Mouse (Mus musculus) midbrain, postnatal 0 days (tissue): ENCODE results near the gene Nkpd1. TPM values are rescaled to one million over a fixed set of nuclear protein-coding genes. Genes with fewer than 3 reads are reported as not detected.

ENCODE experiments used
- ATAC-seq: fragments of 200-750 bp; cut with Nextera tagmentation; 2 replicates; pipeline ENCODE4 v1.8.0; 2017; ENCODE audit warnings: moderate number of reproducible peaks, mild to moderate bottlenecking, moderate TSS enrichment, moderate library complexity; ENCODE audit not compliant: low FRiP score
- DNase-seq: peaks from one replicate; pipeline ENCODE4 v3.0.0-alpha.2; 2015; ENCODE audit warnings: low spot score
- H3K27ac ChIP-seq: fragments of 300-500 bp; sonication (generic); 2 replicates; pipeline ENCODE4 v1.5.1; 2014; ENCODE audit warnings: low read depth, mild to moderate bottlenecking, low read length, mixed read lengths
- H3K27me3 ChIP-seq: fragments of 300-500 bp; sonication (generic); 2 replicates; pipeline ENCODE4 v1.6.1; 2014; ENCODE audit warnings: low read length, control low read depth, mixed read lengths; ENCODE audit not compliant: insufficient read depth
- H3K36me3 ChIP-seq: fragments of 300-500 bp; sonication (generic); 2 replicates; pipeline ENCODE4 v1.6.1; 2014; ENCODE audit warnings: low read length, control low read depth, mixed read lengths; ENCODE audit not compliant: insufficient read depth
- H3K4me1 ChIP-seq: fragments of 300-500 bp; sonication (generic); 2 replicates; pipeline ENCODE4 v1.6.1; 2014; ENCODE audit warnings: mild to moderate bottlenecking, control low read depth, antibody characterized with exemption, low read length, mixed read lengths; ENCODE audit not compliant: insufficient read depth
- H3K4me2 ChIP-seq: fragments of 300-500 bp; sonication (generic); 2 replicates; pipeline ENCODE4 v1.6.1; 2014; ENCODE audit warnings: low read depth, mild to moderate bottlenecking, low read length, mixed read lengths; ENCODE audit not compliant: poor library complexity, severe bottlenecking
- H3K4me3 ChIP-seq: fragments of 300-500 bp; sonication (generic); 2 replicates; pipeline ENCODE4 v1.5.1; 2014; ENCODE audit warnings: low read depth, mild to moderate bottlenecking, low read length, moderate library complexity
- H3K9ac ChIP-seq: fragments of 300-500 bp; sonication (generic); replicated peaks from 2 replicates; pipeline ENCODE4 v1.6.1; 2014; ENCODE audit warnings: mild to moderate bottlenecking, low read length, moderate library complexity, mixed read lengths; ENCODE audit not compliant: poor library complexity, severe bottlenecking
- H3K9me3 ChIP-seq: fragments of 300-500 bp; sonication (generic); 2 replicates; pipeline ENCODE4 v1.6.1; 2016; ENCODE audit warnings: low read length, control low read depth
- CTCF ChIP-seq: IDR thresholded peaks from 2 replicates; pipeline ENCODE4 v1.5.1; 2016; ENCODE audit warnings: antibody characterized with exemption, mild to moderate bottlenecking
- WGBS: fragments of 180-500 bp; shearing (Covaris S2); extraction: QIAGEN DNeasy Blood & Tissue Kit; methylation state at CpG from one replicate; pipeline ENCODE4 v1.1.7; 2014; 5-methylcytosine and 5-hydroxymethylcytosine counted together
- polyA plus RNA-seq: library from polyadenylated mRNA; unstranded; fragments of >200 nt; fragmentation: Nextera tagmentation; extraction: Ambion mirVana; gene quantifications from 2 replicates; pipeline ENCODE4 v1.2.1, GENCODE M21; 2015
- total RNA-seq: library from RNA; depleted of rRNA; stranded (reverse); fragments of >200 nt; gene quantifications from 2 replicates; pipeline ENCODE4 v1.2.3, GENCODE M21; 2014; rRNA removed

The Nkpd1 gene
- total and polyA plus RNA-seq, 2 experiments from 2014 or later = 1.6 to 2.3 TPM

GRCm38 (mm10) chr7:19564455-19564854, 46.8 kb downstream of the Nkpd1 start:
- no peaks in the 10 kb centered on the region for H3K9me3 ChIP-seq
- DNase-seq (no peak), ATAC-seq (no peak)
- TF ChIP-seq CTCF = peak; percentile 38
- H3K27ac ChIP-seq = no peak overlapping the region
- no peak overlapping the region for H3K9ac ChIP-seq
- no peaks in the 10 kb centered on the region for H3K27me3 ChIP-seq
- peaks cover 9% of the 10 kb centered on the region for H3K4me1 ChIP-seq
- H3K36me3 ChIP-seq = peaks cover 23% of the 10 kb centered on the region
- WGBS = 93% methylated on average over 4 of the region's 4 CpGs
- H3K4me2 ChIP-seq = no peak overlapping the region
- no peak overlapping the region for H3K4me3 ChIP-seq

- DNase-seq (no peak), ATAC-seq (no peak)
- H3K9me3 ChIP-seq = no peaks in the 10 kb centered on the region
- H3K27me3 ChIP-seq = no peaks in the 10 kb centered on the region
- H3K4me1 ChIP-seq = no peaks in the 10 kb centered on the region; the same call in 1 of the 2 replicates
- no peak overlapping the region for H3K27ac ChIP-seq
- H3K36me3 ChIP-seq = peaks cover 30% of the 10 kb centered on the region
- no peak overlapping the region for H3K9ac ChIP-seq
- 94% methylated on average over 2 of the region's 2 CpGs for WGBS
- no peak for TF ChIP-seq CTCF
- no peak overlapping the region for H3K4me2 ChIP-seq
- H3K4me3 ChIP-seq = no peak overlapping the region
Measured at GRCm38 (mm10) chr7:19565803-19566202, 48.2 kb downstream of the Nkpd1 start.

GRCm38 (mm10) chr7:19567426-19567825, 49.8 kb downstream of the Nkpd1 start:
- Histone ChIP-seq H3K9ac (no peak overlapping the region), H3K9me3 (no peaks in the 10 kb centered on the region), H3K4me3 (no peak overlapping the region), H3K4me1 (peaks cover 4% of the 10 kb centered on the region), H3K4me2 (no peak overlapping the region), H3K36me3 (peaks cover 30% of the 10 kb centered on the region), H3K27me3 (no peaks in the 10 kb centered on the region), H3K27ac (no peak overlapping the region)
- no peak for TF ChIP-seq CTCF
- no peak for DNase-seq
- 90% methylated on average over 8 of the region's 8 CpGs for WGBS
- ATAC-seq = no peak

- peaks cover 5% of the 10 kb centered on the region for H3K4me1 ChIP-seq
- 87% methylated on average over 3 of the region's 3 CpGs for WGBS
- no peak overlapping the region for H3K27ac ChIP-seq
- TF ChIP-seq CTCF = peak; percentile 17; the same call in 1 of the 2 replicates
- H3K27me3 ChIP-seq = no peaks in the 10 kb centered on the region
- ATAC-seq = no peak
- no peaks in the 10 kb centered on the region for H3K9me3 ChIP-seq
- DNase-seq = no peak
- peaks cover 24% of the 10 kb centered on the region for H3K36me3 ChIP-seq
- no peak overlapping the region for H3K4me2 ChIP-seq
- no peak overlapping the region for H3K4me3 ChIP-seq
- no peak overlapping the region for H3K9ac ChIP-seq
Measured at GRCm38 (mm10) chr7:19569647-19570046, 52.0 kb downstream of the Nkpd1 start.

- H3K9ac ChIP-seq = peak overlapping the region; percentile 80
- TF ChIP-seq CTCF = peak; percentile 22
- peak; percentile 79 for DNase-seq
- peaks cover 20% of the 10 kb centered on the region for H3K27me3 ChIP-seq
- H3K4me1 ChIP-seq = peaks cover 12% of the 10 kb centered on the region
- 0 out of 2 replicates have a peak, but pooled peaks cover 10% of the 10 kb centered on the region for H3K36me3 ChIP-seq
- peak; percentile 90 for ATAC-seq
- peak overlapping the region; percentile 52 for H3K27ac ChIP-seq
- under 1% methylated on average over 51 of the region's 53 CpGs for WGBS
- H3K9me3 ChIP-seq = no peaks in the 10 kb centered on the region
- H3K4me2 ChIP-seq = peak overlapping the region; percentile 79
- H3K4me3 ChIP-seq = peak overlapping the region; percentile 65
Measured at GRCm38 (mm10) chr7:19572926-19573775, 55.5 kb downstream of the Nkpd1 start.

- Histone ChIP-seq H3K27ac (peak overlapping the region; percentile 52; the same call in 1 of the 2 replicates), H3K4me1 (peaks cover 12% of the 10 kb centered on the region), H3K9ac (peak overlapping the region; percentile 80), H3K9me3 (no peaks in the 10 kb centered on the region), H3K36me3 (0 out of 2 replicates have a peak, but pooled peaks cover 10% of the 10 kb centered on the region), H3K4me3 (peak overlapping the region; percentile 65), H3K27me3 (peaks cover 25% of the 10 kb centered on the region), H3K4me2 (peak overlapping the region; percentile 79)
- DNase-seq (no peak), ATAC-seq (peak; percentile 1; the same call in 1 of the 2 replicates)
- 19% methylated on average over 16 of the region's 16 CpGs for WGBS
- TF ChIP-seq CTCF = no peak
Measured at GRCm38 (mm10) chr7:19573776-19574140, 56.1 kb downstream of the Nkpd1 start.

Other genes starting within 250 kb of the Nkpd1 start
- gene Vasp, start 246.0 kb upstream of the Nkpd1 start, total RNA-seq = 50.9 and 56.9 TPM in 2 replicates
- gene Vasp, start 246.0 kb upstream of the Nkpd1 start, polyA plus RNA-seq = 31.4 and 32.3 TPM in 2 replicates
- gene Ppm1n, start 237.8 kb upstream of the Nkpd1 start, total RNA-seq = 1.8 and 2.2 TPM in 2 replicates
- gene Ppm1n, start 237.8 kb upstream of the Nkpd1 start, polyA plus RNA-seq = 1.2 and 1.4 TPM in 2 replicates
- gene Rtn2, start 235.2 kb upstream of the Nkpd1 start, total RNA-seq = 160 and 172 TPM in 2 replicates
- gene Rtn2, start 235.2 kb upstream of the Nkpd1 start, polyA plus RNA-seq = 104 and 107 TPM in 2 replicates
- 0.38 and 0.66 TPM in 2 replicates for gene Fosb, start 207.8 kb upstream of the Nkpd1 start, total RNA-seq
- 0.10 and 0.11 TPM in 2 replicates for gene Fosb, start 207.8 kb upstream of the Nkpd1 start, polyA plus RNA-seq
- gene Ercc1, start 173.1 kb upstream of the Nkpd1 start, total RNA-seq = 50.3 and 71.4 TPM in 2 replicates
- gene Ercc1, start 173.1 kb upstream of the Nkpd1 start, polyA plus RNA-seq = 67.7 and 71.0 TPM in 2 replicates
- 8.7 and 14.0 TPM in 2 replicates for gene Cd3eap, start 158.4 kb upstream of the Nkpd1 start, total RNA-seq
- gene Cd3eap, start 158.4 kb upstream of the Nkpd1 start, polyA plus RNA-seq = 21.5 and 21.6 TPM in 2 replicates
- gene Ppp1r13l, start 158.1 kb upstream of the Nkpd1 start, total RNA-seq = 0.52 and 1.0 TPM in 2 replicates
- gene Ppp1r13l, start 158.1 kb upstream of the Nkpd1 start, polyA plus RNA-seq = 1.5 and 2.0 TPM in 2 replicates
- 63.0 and 68.3 TPM in 2 replicates for gene Ercc2, start 135.8 kb upstream of the Nkpd1 start, total RNA-seq
- 22.9 and 26.6 TPM in 2 replicates for gene Ercc2, start 135.8 kb upstream of the Nkpd1 start, polyA plus RNA-seq
- gene Klc3, start 113.7 kb upstream of the Nkpd1 start, total RNA-seq = 1.2 and 1.9 TPM in 2 replicates
- gene Klc3, start 113.7 kb upstream of the Nkpd1 start, polyA plus RNA-seq = 1.2 and 1.4 TPM in 2 replicates
- 0.38 and 8.2 TPM in 2 replicates for gene Ckm, start 113.1 kb upstream of the Nkpd1 start, total RNA-seq
- 0.21 and 0.25 TPM in 2 replicates for gene Ckm, start 113.1 kb upstream of the Nkpd1 start, polyA plus RNA-seq
- 58.1 and 68.9 TPM in 2 replicates for gene Mark4, start 59.0 kb upstream of the Nkpd1 start, total RNA-seq
- gene Mark4, start 59.0 kb upstream of the Nkpd1 start, polyA plus RNA-seq = 16.2 and 17.0 TPM in 2 replicates
- gene Exoc3l2, start 54.5 kb upstream of the Nkpd1 start, total RNA-seq = 0.28 and 0.49 TPM in 2 replicates
- 1.5 and 1.6 TPM in 2 replicates for gene Exoc3l2, start 54.5 kb upstream of the Nkpd1 start, polyA plus RNA-seq
- 17.8 and 21.4 TPM in 2 replicates for gene Bloc1s3, start 9.5 kb upstream of the Nkpd1 start, total RNA-seq
- 3.9 and 4.2 TPM in 2 replicates for gene Bloc1s3, start 9.5 kb upstream of the Nkpd1 start, polyA plus RNA-seq
- gene Trappc6a, start 9.4 kb upstream of the Nkpd1 start, total RNA-seq = 14.9 and 23.9 TPM in 2 replicates
- gene Trappc6a, start 9.4 kb upstream of the Nkpd1 start, polyA plus RNA-seq = 32.2 and 32.6 TPM in 2 replicates
- 114 and 127 TPM in 2 replicates for gene Ppp1r37, start 45.2 kb downstream of the Nkpd1 start, total RNA-seq
- gene Ppp1r37, start 45.2 kb downstream of the Nkpd1 start, polyA plus RNA-seq = 27.8 and 28.1 TPM in 2 replicates
- gene Zfp296, start 59.4 kb downstream of the Nkpd1 start, total RNA-seq = 0.33 and 1.2 TPM in 2 replicates
- gene Zfp296, start 59.4 kb downstream of the Nkpd1 start, polyA plus RNA-seq = 0.11 TPM in 1 of 2 replicates, not detected in the other
- gene Gemin7, start 59.8 kb downstream of the Nkpd1 start, total RNA-seq = 58.1 and 70.9 TPM in 2 replicates
- 158 and 181 TPM in 2 replicates for gene Gemin7, start 59.8 kb downstream of the Nkpd1 start, polyA plus RNA-seq
- gene Clasrp, start 86.6 kb downstream of the Nkpd1 start, total RNA-seq = 74.4 and 97.4 TPM in 2 replicates
- gene Clasrp, start 86.6 kb downstream of the Nkpd1 start, polyA plus RNA-seq = 70.3 and 74.7 TPM in 2 replicates
- 5.6 and 7.3 TPM in 2 replicates for gene Relb, start 111.6 kb downstream of the Nkpd1 start, total RNA-seq
- gene Relb, start 111.6 kb downstream of the Nkpd1 start, polyA plus RNA-seq = 5.6 and 6.2 TPM in 2 replicates
- 149 and 152 TPM in 2 replicates for gene Clptm1, start 147.2 kb downstream of the Nkpd1 start, total RNA-seq
- gene Clptm1, start 147.2 kb downstream of the Nkpd1 start, polyA plus RNA-seq = 140 and 149 TPM in 2 replicates
- gene Apoc2, start 160.1 kb downstream of the Nkpd1 start, total RNA-seq = 1.7 TPM in 1 of 2 replicates, not detected in the other
- gene Apoc2, start 160.1 kb downstream of the Nkpd1 start, polyA plus RNA-seq = 0.30 and 0.32 TPM in 2 replicates
- not detected in 2 replicates for gene Gm44805, start 163.6 kb downstream of the Nkpd1 start, total RNA-seq
- gene Gm44805, start 163.6 kb downstream of the Nkpd1 start, polyA plus RNA-seq = not detected in 2 replicates
- not detected in 2 replicates for gene Apoc4, start 163.6 kb downstream of the Nkpd1 start, total RNA-seq
- not detected in 2 replicates for gene Apoc4, start 163.6 kb downstream of the Nkpd1 start, polyA plus RNA-seq
- 3.6 and 5.1 TPM in 2 replicates for gene Apoc1, start 174.8 kb downstream of the Nkpd1 start, total RNA-seq
- 7.9 and 9.0 TPM in 2 replicates for gene Apoc1, start 174.8 kb downstream of the Nkpd1 start, polyA plus RNA-seq
- gene Apoe, start 181.3 kb downstream of the Nkpd1 start, total RNA-seq = 1,618 and 2,613 TPM in 2 replicates
- gene Apoe, start 181.3 kb downstream of the Nkpd1 start, polyA plus RNA-seq = 2,139 and 2,488 TPM in 2 replicates
- gene Tomm40, start 197.6 kb downstream of the Nkpd1 start, total RNA-seq = 122 and 133 TPM in 2 replicates
- gene Tomm40, start 197.6 kb downstream of the Nkpd1 start, polyA plus RNA-seq = 160 and 161 TPM in 2 replicates
- 62.6 and 75.3 TPM in 2 replicates for gene Nectin2, start 232.6 kb downstream of the Nkpd1 start, total RNA-seq
- gene Nectin2, start 232.6 kb downstream of the Nkpd1 start, polyA plus RNA-seq = 55.3 and 62.6 TPM in 2 replicates